Comparison of ENCODE assay signal across 11 mouse cellular contexts in the genomic region with DNA sequence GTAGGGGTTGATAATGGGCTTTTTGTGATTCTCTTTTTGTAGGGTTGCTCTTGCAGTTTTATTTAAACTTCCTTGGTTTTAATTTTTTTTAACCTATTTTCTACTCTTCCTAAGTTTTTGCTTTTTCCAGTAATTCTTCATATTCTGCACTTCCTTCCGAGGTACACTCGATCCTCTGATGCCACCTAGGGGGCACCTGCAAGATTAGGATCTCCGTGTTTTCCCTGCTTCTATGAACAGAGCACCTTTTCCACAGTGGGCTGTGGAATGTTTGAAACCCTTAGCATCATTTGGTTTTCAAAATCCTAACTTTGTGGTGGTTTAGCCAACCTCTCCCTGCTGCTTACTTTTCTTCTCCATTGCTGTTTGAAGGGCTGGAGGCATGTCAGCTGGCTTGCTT.
DNase-seq lines count a peak whose midpoint lies in the region; ATAC-seq and TF ChIP-seq lines count a peak whose summit lies in the region.
"Had no signal": no experiment of that assay in that cellular context is flagged by ENCODE, and none has a peak within 500 bp of the region (broad histone marks: within the 10 kb centered on the region; RNA-seq: fewer than 3 reads in every experiment).

No protein-coding gene starts in this region.

- no peak overlapping the region for H3K9ac ChIP-seq in forebrain, embryonic 13.5 days
- no peak overlapping the region for H3K9ac ChIP-seq in forebrain, embryonic 11.5 days (ENCODE audit: low read length)

- H3K9me3 ChIP-seq in forebrain, embryonic 13.5 days (replicated peaks): no peaks in the 10 kb centered on the region
- H3K9me3 ChIP-seq in forebrain, embryonic 11.5 days (ENCODE audit: control insufficient read depth, low read length): no peaks in the 10 kb centered on the region
- H3K9me3 ChIP-seq: G1E had no signal

- 0 out of 2 replicates have a peak, but pooled peaks cover 4% of the 10 kb centered on the region for H3K4me1 ChIP-seq in forebrain, embryonic 13.5 days
- H3K4me1 ChIP-seq in forebrain, embryonic 11.5 days (replicated peaks; ENCODE audit: control insufficient read depth, insufficient read depth, low read length): no peaks in the 10 kb centered on the region
- no peaks in the 10 kb centered on the region for H3K4me1 ChIP-seq in spleen, adult 2 months (ENCODE audit: control insufficient read depth, insufficient read depth, insufficient read length)

- no peak for DNase-seq in forebrain, embryonic 11.5 days (ENCODE audit: low spot score)
- DNase-seq in kidney, postnatal 4 days: peak; percentile 36 to 38
- DNase-seq in kidney, adult 9 months: no peak
- DNase-seq in spleen, adult 2 months (ENCODE audit: low read depth in 1 of 2, low spot score in 2 of 2): no peak
- no peak for DNase-seq in spleen, postnatal 10 days (ENCODE audit: low spot score in 2 of 2)
- no peak for DNase-seq in ovary, postnatal 14 days (ENCODE audit: low spot score)
- DNase-seq in yolk sac, embryonic 10.5 days (ENCODE audit: low spot score): no peak
- DNase-seq: cerebellum, adult 11-12 months had no signal

- H3K4me3 ChIP-seq in forebrain, embryonic 13.5 days: no peak overlapping the region
- no peak overlapping the region for H3K4me3 ChIP-seq in forebrain, embryonic 11.5 days (ENCODE audit: low read depth, low read length)
- no peak overlapping the region for H3K4me3 ChIP-seq in spleen, adult 2 months (ENCODE audit: extremely low read depth, insufficient read depth, insufficient read length)

- no peaks in the 10 kb centered on the region for H3K36me3 ChIP-seq in forebrain, embryonic 13.5 days (ENCODE audit: poor library complexity, severe bottlenecking)
- no peaks in the 10 kb centered on the region for H3K36me3 ChIP-seq in forebrain, embryonic 11.5 days (ENCODE audit: control insufficient read depth, insufficient read depth, low read length)
- H3K36me3 ChIP-seq in spleen, adult 2 months (ENCODE audit: control insufficient read depth, insufficient read depth, low read length): no peaks in the 10 kb centered on the region; the same call in 1 of the 2 replicates
- H3K36me3 ChIP-seq: G1E had no signal

- H3K4me2 ChIP-seq in forebrain, embryonic 13.5 days: no peak overlapping the region
- no peak overlapping the region for H3K4me2 ChIP-seq in forebrain, embryonic 11.5 days (ENCODE audit: low read depth, low read length, severe bottlenecking)

- ATAC-seq in forebrain, embryonic 13.5 days: 0 out of 2 replicates have a peak, but pooled peaks have one; percentile 55
- no peak for ATAC-seq in forebrain, embryonic 11.5 days (replicated peaks; ENCODE audit: low FRiP score)

- H3K27me3 ChIP-seq in forebrain, embryonic 13.5 days: no peaks in the 10 kb centered on the region
- no peaks in the 10 kb centered on the region for H3K27me3 ChIP-seq in forebrain, embryonic 11.5 days (ENCODE audit: control insufficient read depth, insufficient read depth, low read length)
- H3K27me3 ChIP-seq in spleen, adult 2 months (ENCODE audit: control insufficient read depth, insufficient read depth, low read length): no peaks in the 10 kb centered on the region

- 42% methylated on average over 3 of the region's 3 CpGs for WGBS in forebrain, embryonic 13.5 days
- WGBS in forebrain, embryonic 11.5 days: 57% methylated on average over 3 of the region's 3 CpGs
- WGBS in spleen, adult 2 months: 82% methylated on average over 3 of the region's 3 CpGs

- peak; percentile 27; the same call in 1 of the 2 replicates for TF ChIP-seq CTCF in spleen, adult 2 months (IDR thresholded peaks at IDR 0.05; ENCODE audit: extremely low read depth, insufficient read depth, insufficient read length, insufficient replicate concordance)

- no peak overlapping the region for H3K27ac ChIP-seq in forebrain, embryonic 13.5 days
- H3K27ac ChIP-seq in forebrain, embryonic 11.5 days (ENCODE audit: low read depth, low read length): no peak overlapping the region
- no peak overlapping the region for H3K27ac ChIP-seq in spleen, adult 2 months (ENCODE audit: insufficient read depth, low read length)
- H3K27ac ChIP-seq: macrophage had no signal

- TF ChIP-seq POLR2A in spleen, adult 2 months (IDR thresholded peaks at IDR 0.05; ENCODE audit: low read depth, low read length): no peak

Comparison
In these comparisons a context has a peak if more than half of its experiments do, and no peak if none do; other contexts are left out.
1. DNase-seq: peak in kidney, postnatal 4 days (2 of 2); none in forebrain, embryonic 11.5 days (single experiment), kidney, adult 9 months (single experiment), spleen, adult 2 months (0 of 2), spleen, postnatal 10 days (0 of 2), ovary, postnatal 14 days (single experiment) and yolk sac, embryonic 10.5 days (single experiment).